Mouse (Mus musculus) MEL (cell line): ENCODE measurements at regions not wholly inside any gene's neighbourhood (a gene's known extent, or its start where the extent isn't known, plus 50 kb on each side); places are given as distances from the start of the nearest gene placed in this dataset.

ENCODE experiments used
- CTCF ChIP-seq, 3 experiments: IDR thresholded peaks in 2 of 3; conservative IDR thresholded peaks in 1 of 3; 2 replicates each; pipeline ENCODE4 v1.5.1; 2011 to 2012; ENCODE audit warnings: low read length in 3 of 3, low read depth in 2 of 3, mild to moderate bottlenecking in 2 of 3, improper control_type of control experiment in 1 of 3, inconsistent platforms in 1 of 3, mixed read lengths in 1 of 3, moderate library complexity in 1 of 3; ENCODE audit not compliant: control insufficient read depth in 1 of 3, insufficient read depth in 1 of 3, poor library complexity in 1 of 3, severe bottlenecking in 1 of 3
- EP300 ChIP-seq, 2 experiments: IDR thresholded peaks; 2 replicates each; pipeline ENCODE4 v1.6.1; 2011; ENCODE audit warnings: improper control_type of control experiment in 2 of 2, low read length in 2 of 2, low read depth in 1 of 2, mild to moderate bottlenecking in 1 of 2

DNA sequence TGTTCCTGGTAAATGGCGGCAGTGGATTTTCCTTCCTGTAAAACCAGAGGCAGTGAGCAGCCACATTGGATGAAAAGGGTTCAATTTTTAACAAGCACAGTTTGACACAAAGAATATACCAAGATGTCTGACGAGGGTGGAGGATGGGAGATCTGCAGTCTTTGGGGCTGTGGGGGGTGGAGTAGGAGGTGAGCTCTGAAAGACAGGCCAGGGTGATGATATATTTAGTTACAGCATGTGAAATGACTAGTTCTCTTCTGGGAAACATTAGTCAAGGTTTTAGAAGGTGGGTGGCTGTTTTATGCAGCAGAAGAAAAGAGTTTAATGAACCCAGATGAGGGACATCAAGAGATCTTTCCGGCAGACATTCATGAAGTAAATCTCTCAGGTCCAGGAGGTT is 170.0 kb upstream of the Rxfp2 start:
- TF ChIP-seq CTCF (IDR thresholded peaks at IDR 0.05 in 2 of 3, conservative IDR thresholded peaks at IDR 0.05 in 1 of 3; ENCODE audit: control insufficient read depth in 1 of 3, insufficient read depth in 1 of 3, low read depth in 2 of 3, low read length in 3 of 3, poor library complexity in 1 of 3, severe bottlenecking in 1 of 3) (no peak), EP300 (IDR thresholded peaks at IDR 0.05; ENCODE audit: low read depth in 1 of 2, low read length in 2 of 2) (no peak)
